Mouse (Mus musculus): ENCODE measurements around the gene Map4k1. TPM values are rescaled to one million over a fixed set of nuclear protein-coding genes. Genes with fewer than 3 reads are reported as not detected.
A peak's percentile ranks its signal among the peaks of the same experiment; 100 is the strongest.

The Map4k1 gene
- polyA plus RNA-seq, 1 experiment from 2014 or later, result 10.6 TPM

DNA sequence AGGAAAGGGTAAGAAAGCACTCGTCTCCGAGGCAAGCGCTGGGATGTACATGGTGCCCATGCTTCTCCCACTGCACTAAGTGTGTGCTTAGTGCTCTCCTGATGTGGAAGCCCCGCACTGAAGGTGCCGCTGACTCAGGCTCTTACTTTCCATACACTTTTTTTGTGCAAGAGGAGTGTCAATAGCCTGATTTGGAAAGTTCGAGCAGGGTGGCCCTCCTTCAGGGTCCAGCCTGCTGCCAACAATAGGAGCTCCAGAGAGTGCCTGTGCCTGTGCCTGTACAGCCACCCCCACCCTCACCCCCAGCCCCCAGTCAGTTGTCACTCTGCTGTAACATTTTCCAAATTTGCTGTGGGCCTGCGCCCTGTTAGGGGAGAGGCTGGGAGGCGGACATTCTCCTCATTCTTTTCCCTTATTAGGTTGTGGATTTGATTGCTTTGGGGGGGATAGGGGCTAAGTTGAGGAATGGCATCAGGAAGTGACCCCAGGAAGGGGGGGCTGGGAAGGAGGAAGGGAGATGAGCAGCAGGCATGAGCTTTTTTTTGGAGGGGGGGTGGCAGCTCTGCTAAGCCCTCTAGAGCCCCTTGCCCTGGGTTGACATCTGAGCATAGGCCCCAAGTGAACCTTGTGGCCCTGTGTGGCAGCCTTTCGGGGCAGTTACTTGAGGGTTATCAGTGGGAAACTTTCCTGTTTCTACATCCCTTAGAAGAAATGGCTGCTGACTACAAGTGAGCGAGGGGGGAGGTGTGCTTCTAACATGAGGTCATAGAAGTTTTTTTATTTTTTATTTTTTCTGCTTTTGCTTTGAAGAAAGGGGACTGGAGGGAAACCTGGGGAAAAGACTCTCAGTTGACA lies 36.2 kb upstream of the Map4k1 start:
- Histone ChIP-seq H3K36me3 (no peaks in the 10 kb centered on the region), H3K4me1 (replicated peaks) (peaks cover 16% of the 10 kb centered on the region), H3K9ac (no peak overlapping the region), H3K27ac (replicated peaks) (peak overlapping the region; percentile 33; the same call in 1 of the 2 replicates), H3K27me3 (no peaks in the 10 kb centered on the region), H3K4me3 (no peak overlapping the region), H3K4me2 (no peak overlapping the region), H3K9me3 (no peaks in the 10 kb centered on the region)
- 0 out of 2 replicates have a peak, but pooled peaks have one; percentile 13 for ATAC-seq (ENCODE audit: low FRiP score, low read depth)
- 43% methylated on average over 10 of the region's 10 CpGs for WGBS

- no peaks in the 10 kb centered on the region for H3K9me3 ChIP-seq
- no peak overlapping the region for H3K9ac ChIP-seq
- H3K4me2 ChIP-seq, result no peak overlapping the region
- 0 out of 2 replicates have a peak overlapping the region, but pooled peaks have one; percentile 5 for H3K27ac ChIP-seq (replicated peaks)
- H3K36me3 ChIP-seq, result no peaks in the 10 kb centered on the region
- no peak for ATAC-seq (ENCODE audit: low FRiP score, low read depth)
- H3K4me1 ChIP-seq (replicated peaks), result peaks cover 16% of the 10 kb centered on the region
- H3K4me3 ChIP-seq, result no peak overlapping the region
- WGBS, result 59% methylated on average over 1 of the region's 1 CpGs
- no peaks in the 10 kb centered on the region for H3K27me3 ChIP-seq
Observed at GRCm38 (mm10) chr7:28946271-28946610, 35.6 kb upstream of the Map4k1 start.

GRCm38 (mm10) chr7:28948746-28949145 lies 33.1 kb upstream of the Map4k1 start:
- Histone ChIP-seq H3K27me3 (no peaks in the 10 kb centered on the region), H3K27ac (replicated peaks) (no peak overlapping the region), H3K4me2 (no peak overlapping the region), H3K9me3 (no peaks in the 10 kb centered on the region), H3K36me3 (no peaks in the 10 kb centered on the region), H3K9ac (no peak overlapping the region), H3K4me3 (no peak overlapping the region), H3K4me1 (replicated peaks) (peaks cover 32% of the 10 kb centered on the region)
- no peak for ATAC-seq (ENCODE audit: low FRiP score, low read depth)
- 97% methylated on average over 7 of the region's 7 CpGs for WGBS

DNA sequence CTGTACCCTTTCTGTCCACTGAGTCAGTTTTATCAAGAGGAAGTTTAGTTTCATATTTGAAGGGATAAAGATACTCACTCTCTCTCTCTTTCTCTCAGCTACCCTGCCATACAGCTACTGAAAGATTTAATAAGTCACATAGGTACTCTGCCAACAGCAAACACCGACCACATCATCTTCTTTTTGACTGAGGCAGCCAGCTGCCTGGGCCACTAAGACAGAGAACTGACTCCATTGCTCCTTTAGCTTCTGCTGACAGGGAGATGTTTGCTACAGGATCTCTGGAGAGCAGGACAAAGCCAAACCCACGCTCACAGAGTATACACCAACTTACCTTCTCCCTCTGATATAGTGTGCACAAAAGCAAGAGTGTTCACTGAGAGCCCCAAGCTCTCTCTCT lies 32.6 kb upstream of the Map4k1 start:
- Histone ChIP-seq H3K4me1 (replicated peaks) (peaks cover 37% of the 10 kb centered on the region), H3K9ac (no peak overlapping the region), H3K4me3 (no peak overlapping the region), H3K27me3 (no peaks in the 10 kb centered on the region), H3K36me3 (no peaks in the 10 kb centered on the region), H3K9me3 (no peaks in the 10 kb centered on the region), H3K27ac (replicated peaks) (no peak overlapping the region), H3K4me2 (no peak overlapping the region)
- 86% methylated on average over 2 of the region's 2 CpGs for WGBS
- no peak for ATAC-seq (ENCODE audit: low FRiP score, low read depth)

- H3K4me1 ChIP-seq (replicated peaks), result peaks cover 34% of the 10 kb centered on the region
- no peak for ATAC-seq (ENCODE audit: low FRiP score, low read depth)
- 95% methylated on average over 10 of the region's 10 CpGs for WGBS
Observed at GRCm38 (mm10) chr7:28950346-28951037, 31.4 kb upstream of the Map4k1 start.

DNA sequence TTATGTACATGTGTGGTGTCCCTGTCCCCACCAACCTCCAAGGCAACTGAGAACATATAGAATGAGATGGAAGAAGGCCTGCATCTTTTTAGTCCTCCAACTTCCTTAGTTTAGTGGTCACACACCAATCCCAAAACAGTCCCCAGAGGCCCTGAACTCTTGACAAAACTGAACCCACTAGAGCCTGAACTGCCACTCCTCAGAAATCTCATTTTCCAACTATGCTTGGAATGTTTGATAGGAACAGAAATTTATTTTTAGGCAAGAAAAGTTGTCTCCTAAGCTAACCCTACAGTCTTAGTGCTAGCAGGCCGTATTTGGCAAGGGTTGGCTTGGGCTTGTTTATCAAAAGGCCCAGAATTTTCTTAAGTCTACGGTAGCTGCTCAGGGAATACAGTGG lies 30.1 kb upstream of the Map4k1 start:
- Histone ChIP-seq H3K4me1 (replicated peaks) (peaks cover 31% of the 10 kb centered on the region), H3K9me3 (no peaks in the 10 kb centered on the region), H3K27me3 (no peaks in the 10 kb centered on the region), H3K27ac (replicated peaks) (no peak overlapping the region), H3K9ac (no peak overlapping the region), H3K4me3 (no peak overlapping the region), H3K36me3 (no peaks in the 10 kb centered on the region), H3K4me2 (no peak overlapping the region)
- 87% methylated on average over 2 of the region's 2 CpGs for WGBS
- ATAC-seq (ENCODE audit: low FRiP score, low read depth), result no peak

More at GRCm38 (mm10) chr7:28950346-28951037, 31.4 kb upstream of the Map4k1 start:
- Histone ChIP-seq H3K4me2 (no peak overlapping the region), H3K27me3 (no peaks in the 10 kb centered on the region), H3K4me3 (no peak overlapping the region), H3K27ac (replicated peaks) (no peak overlapping the region), H3K9ac (no peak overlapping the region), H3K36me3 (no peaks in the 10 kb centered on the region), H3K9me3 (no peaks in the 10 kb centered on the region)

- Histone ChIP-seq H3K4me1 (replicated peaks) (peaks cover 34% of the 10 kb centered on the region), H3K4me2 (no peak overlapping the region), H3K9ac (no peak overlapping the region), H3K27ac (replicated peaks) (0 out of 2 replicates have a peak overlapping the region, but pooled peaks have one; percentile 6), H3K27me3 (no peaks in the 10 kb centered on the region), H3K9me3 (no peaks in the 10 kb centered on the region), H3K4me3 (no peak overlapping the region), H3K36me3 (no peaks in the 10 kb centered on the region)
- no peak for ATAC-seq (ENCODE audit: low FRiP score, low read depth)
- WGBS, result 31% methylated on average over 3 of the region's 3 CpGs
Observed at GRCm38 (mm10) chr7:28952786-28953185, 29.1 kb upstream of the Map4k1 start.

GRCm38 (mm10) chr7:28953476-28954376 lies 28.1 kb upstream of the Map4k1 start:
- H3K4me3 ChIP-seq, result no peak overlapping the region
- ATAC-seq (ENCODE audit: low FRiP score, low read depth), result peak; percentile 40; the same call in 1 of the 2 replicates
- no peaks in the 10 kb centered on the region for H3K27me3 ChIP-seq
- WGBS, result 11% methylated on average over 2 of the region's 2 CpGs
- H3K9me3 ChIP-seq, result no peaks in the 10 kb centered on the region
- no peak overlapping the region for H3K4me2 ChIP-seq
- H3K9ac ChIP-seq, result no peak overlapping the region
- peaks cover 41% of the 10 kb centered on the region for H3K4me1 ChIP-seq (replicated peaks)
- peak overlapping the region; percentile 35 for H3K27ac ChIP-seq (replicated peaks)
- H3K36me3 ChIP-seq, result no peaks in the 10 kb centered on the region

DNA sequence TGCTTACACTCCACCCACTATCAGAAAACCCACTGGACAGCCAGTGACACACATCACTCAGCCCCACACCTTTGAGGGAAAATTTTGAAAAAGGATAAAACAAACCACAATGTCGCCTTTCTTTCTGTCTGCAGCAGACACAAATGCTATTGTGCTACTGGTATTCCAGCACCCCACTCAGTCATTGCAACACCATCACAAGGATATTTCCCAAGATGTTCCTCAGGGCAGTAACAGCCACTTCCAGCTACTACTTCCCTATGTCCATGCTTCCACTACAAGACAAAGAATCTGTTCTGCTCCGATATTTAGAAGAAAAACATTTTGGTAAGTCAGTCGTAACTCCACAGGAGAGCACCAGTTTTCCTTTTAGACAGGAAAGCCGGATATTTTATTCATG lies 27.1 kb upstream of the Map4k1 start:
- Histone ChIP-seq H3K27ac (replicated peaks) (0 out of 2 replicates have a peak overlapping the region, but pooled peaks have one; percentile 33), H3K9me3 (no peaks in the 10 kb centered on the region), H3K4me1 (replicated peaks) (peaks cover 52% of the 10 kb centered on the region), H3K36me3 (no peaks in the 10 kb centered on the region), H3K4me3 (no peak overlapping the region), H3K4me2 (no peak overlapping the region), H3K9ac (no peak overlapping the region), H3K27me3 (no peaks in the 10 kb centered on the region)
- ATAC-seq (ENCODE audit: low FRiP score, low read depth), result no peak
- 75% methylated on average over 4 of the region's 4 CpGs for WGBS

DNA sequence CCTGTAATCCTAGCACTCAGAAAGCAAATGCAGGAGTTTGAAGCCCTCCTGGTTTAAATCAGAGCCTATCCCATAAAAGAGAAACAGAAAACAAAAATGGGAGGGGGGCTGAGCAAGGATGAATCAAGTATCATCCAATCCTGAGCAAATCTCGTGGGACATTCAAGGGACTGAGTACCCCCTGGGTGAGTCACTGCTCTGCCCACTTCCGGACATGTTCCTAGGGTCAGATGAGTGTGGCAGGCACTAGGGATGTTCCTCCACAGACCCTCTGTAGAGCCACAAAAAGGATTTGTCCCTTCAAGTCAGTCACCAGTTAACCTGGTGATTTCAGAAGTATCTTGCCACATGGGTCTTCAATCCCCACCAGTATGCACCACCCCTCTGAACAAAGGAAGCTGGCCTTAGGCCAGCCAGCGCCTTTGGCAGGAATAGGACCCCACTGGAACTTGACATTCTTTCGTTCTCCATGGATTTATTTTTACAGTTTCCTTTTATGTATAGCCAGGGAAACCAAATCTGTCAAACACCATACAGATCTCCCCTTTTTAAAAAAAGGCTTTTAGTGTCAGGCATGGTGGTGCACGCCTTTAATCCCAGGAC lies 26.5 kb upstream of the Map4k1 start:
- H3K9ac ChIP-seq, result no peak overlapping the region
- H3K4me2 ChIP-seq, result no peak overlapping the region
- no peaks in the 10 kb centered on the region for H3K9me3 ChIP-seq
- no peaks in the 10 kb centered on the region for H3K36me3 ChIP-seq
- H3K27me3 ChIP-seq, result no peaks in the 10 kb centered on the region
- H3K27ac ChIP-seq (replicated peaks), result peak overlapping the region; percentile 50; the same call in 1 of the 2 replicates
- no peak overlapping the region for H3K4me3 ChIP-seq
- peaks cover 58% of the 10 kb centered on the region for H3K4me1 ChIP-seq (replicated peaks)
- ATAC-seq (ENCODE audit: low FRiP score, low read depth), result peak; percentile 15; the same call in 1 of the 2 replicates
- 41% methylated on average over 5 of the region's 5 CpGs for WGBS

- H3K27me3 ChIP-seq, result no peaks in the 10 kb centered on the region
- no peaks in the 10 kb centered on the region for H3K9me3 ChIP-seq
- H3K36me3 ChIP-seq, result no peaks in the 10 kb centered on the region
- no peak overlapping the region for H3K9ac ChIP-seq
- H3K4me1 ChIP-seq (replicated peaks), result peaks cover 67% of the 10 kb centered on the region
- no peak overlapping the region for H3K27ac ChIP-seq (replicated peaks)
- H3K4me2 ChIP-seq, result no peak overlapping the region
- no peak for ATAC-seq (ENCODE audit: low FRiP score, low read depth)
- no peak overlapping the region for H3K4me3 ChIP-seq
- WGBS, result 90% methylated on average over 1 of the region's 1 CpGs
Observed at GRCm38 (mm10) chr7:28956270-28956669, 25.6 kb upstream of the Map4k1 start.
